Mouse (Mus musculus) adipose tissue, adult 10 weeks (tissue): Measurements from ENCODE around the gene Mtmr14. TPM values are rescaled to one million over a fixed set of nuclear protein-coding genes. Genes with fewer than 3 reads are reported as not detected.

Experiments used
- polyA plus RNA-seq: library from polyadenylated mRNA; stranded (reverse); fragments of 350-450 nt; fragmentation: Illumina TruSeq; extraction: RNeasy Lipid Tissue Mini Kit (QIAGEN cat#74804); gene quantifications from one replicate; pipeline ENCODE4 v1.2.3, GENCODE M21; 2014; ENCODE audit warnings: low read depth, low replicate concordance

The Mtmr14 gene
- polyA plus RNA-seq = 18.7 TPM

DNA sequence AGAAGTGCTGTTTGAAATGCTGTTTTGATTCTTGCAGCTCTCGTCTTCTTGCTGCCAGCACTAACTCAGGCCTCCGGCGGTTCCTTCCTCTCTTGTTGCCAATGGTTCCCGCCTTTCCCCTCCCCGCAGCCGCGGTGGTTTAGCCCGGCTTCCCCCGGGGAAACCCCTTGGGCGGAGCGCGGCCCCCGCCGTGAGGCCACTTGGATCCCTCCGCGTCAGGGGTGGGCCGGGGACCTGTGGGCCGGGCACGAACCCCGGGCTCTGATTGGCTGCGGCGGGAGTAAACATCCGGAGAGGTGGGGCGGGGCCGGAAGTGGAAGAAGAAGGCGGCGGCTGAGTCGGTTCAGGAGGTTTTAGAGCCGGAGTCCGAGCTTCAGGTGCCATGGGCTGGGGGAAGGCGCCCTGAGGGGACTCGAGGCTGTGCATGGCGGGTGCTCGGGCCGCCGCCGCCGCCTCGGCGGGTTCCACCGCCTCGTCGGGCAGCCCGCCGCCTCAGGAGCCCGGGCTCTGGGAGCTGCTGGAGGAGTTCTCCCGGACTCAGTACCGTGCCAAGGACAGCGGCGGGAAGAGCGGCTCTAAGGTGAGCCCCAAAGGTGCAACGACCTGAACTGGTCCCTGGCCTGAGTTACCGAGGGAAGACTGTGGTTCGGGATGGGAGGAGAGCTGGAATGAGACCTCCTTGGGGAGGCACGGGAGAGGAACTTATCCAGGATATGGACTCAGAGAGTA, at the start of gene Mtmr14:
Mtmr14 (plus strand) TSS at position 302 of the 729 bp plus-strand sequence.

DNA sequence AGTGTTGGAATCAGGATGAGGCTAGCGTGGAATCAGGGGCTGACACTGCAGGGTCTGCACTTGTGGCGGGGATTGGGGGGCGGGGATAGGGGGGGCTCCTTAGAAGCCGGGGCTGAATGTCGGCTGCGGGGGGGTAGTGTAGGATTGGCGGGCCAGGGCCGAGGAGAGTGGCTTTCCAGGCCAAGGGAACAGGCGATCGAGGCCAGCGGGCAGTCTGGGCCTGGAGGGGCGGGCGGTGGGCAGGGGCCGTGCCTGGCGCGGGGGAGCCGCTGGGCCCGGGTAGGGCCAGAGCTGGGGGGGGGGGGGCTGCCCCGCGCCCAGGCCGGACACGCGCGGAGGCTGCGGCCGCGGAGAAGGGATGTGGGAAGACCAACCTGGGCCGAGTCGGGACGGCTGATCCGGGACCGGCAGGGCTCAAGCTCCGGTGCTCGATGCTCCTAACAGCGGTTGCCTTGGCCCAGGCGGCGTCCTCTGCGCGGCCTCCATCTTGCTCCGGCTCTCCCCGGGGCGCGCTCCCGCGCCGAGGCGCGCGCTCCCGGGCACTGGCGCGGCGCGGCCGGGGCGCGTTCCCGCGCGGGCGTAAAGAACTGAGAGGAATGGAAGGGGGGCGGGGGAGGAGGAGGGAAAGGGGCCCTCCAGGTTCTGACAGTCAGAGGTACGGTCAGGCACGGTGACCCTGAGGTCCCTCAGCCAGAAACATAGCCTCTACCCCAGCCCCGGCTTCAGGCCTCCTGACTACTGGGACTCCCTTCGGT, 42.6 kb upstream of the Mtmr14 start, which contains the start of gene Lhfpl4:
Lhfpl4 (minus strand) TSS at position 544 of the 755 bp plus-strand sequence.

GRCm38 (mm10) chr6:113282101-113282802, 44.6 kb downstream of the Mtmr14 start, which contains the start of gene Cpne9:
Gene Cpne9, plus strand, starts transcription at chr6:113282307.

DNA sequence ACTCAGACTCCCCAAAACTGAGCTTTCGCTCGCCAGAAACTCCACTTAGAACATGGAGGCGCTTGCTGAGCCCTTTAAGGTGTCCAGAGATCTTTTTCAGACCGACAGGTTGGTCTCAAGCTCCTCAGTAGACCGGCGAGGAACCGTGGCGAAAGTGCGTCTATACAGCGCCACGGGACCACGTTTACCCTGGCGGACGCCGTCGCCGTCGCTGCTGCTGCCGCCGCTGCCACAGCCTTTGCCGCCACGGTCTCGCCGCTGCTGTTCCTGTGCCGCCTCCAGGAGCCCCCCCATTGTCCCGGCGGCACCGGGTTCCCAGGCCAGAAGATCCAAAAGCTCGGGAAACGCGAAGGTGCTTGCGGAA, 69.3 kb downstream of the Mtmr14 start, which contains the start of gene Brpf1:
Brpf1 (plus strand) TSS at position 152 of the 364 bp plus-strand sequence.

GRCm38 (mm10) chr6:113326533-113327315, 89.1 kb downstream of the Mtmr14 start, which contains the start of gene Ogg1:
Gene Ogg1, plus strand, starts transcription at chr6:113326972.

Other genes with a start within 250 kb of the Mtmr14 start
- gene Thumpd3, start 191.6 kb upstream of the Mtmr14 start, polyA plus RNA-seq = 41.5 TPM
- 49.8 TPM for gene Setd5, start 160.5 kb upstream of the Mtmr14 start, polyA plus RNA-seq
- 0.55 TPM for gene Lhfpl4, start 42.5 kb upstream of the Mtmr14 start, polyA plus RNA-seq
- not detected for gene Cpne9, start 44.5 kb downstream of the Mtmr14 start, polyA plus RNA-seq
- 21.9 TPM for gene Brpf1, start 69.3 kb downstream of the Mtmr14 start, polyA plus RNA-seq
- 13.8 TPM for gene Ogg1, start 89.1 kb downstream of the Mtmr14 start, polyA plus RNA-seq
- 62.0 TPM for gene Camk1, start 106.1 kb downstream of the Mtmr14 start, polyA plus RNA-seq
- gene Tada3, start 140.0 kb downstream of the Mtmr14 start, polyA plus RNA-seq = 31.6 TPM
- gene Arpc4, start 140.3 kb downstream of the Mtmr14 start, polyA plus RNA-seq = 109 TPM
- gene Ttll3, start 151.4 kb downstream of the Mtmr14 start, polyA plus RNA-seq = 8.6 TPM
- 27.3 TPM for gene Rpusd3, start 181.5 kb downstream of the Mtmr14 start, polyA plus RNA-seq
- gene Cidec, start 197.9 kb downstream of the Mtmr14 start, polyA plus RNA-seq = 1,142 TPM
- 50.6 TPM for gene Jagn1, start 204.7 kb downstream of the Mtmr14 start, polyA plus RNA-seq
- gene Il17re, start 220.6 kb downstream of the Mtmr14 start, polyA plus RNA-seq = 10.4 TPM
- 22.4 TPM for gene Il17rc, start 233.6 kb downstream of the Mtmr14 start, polyA plus RNA-seq
- 41.7 TPM for gene Creld1, start 245.5 kb downstream of the Mtmr14 start, polyA plus RNA-seq